Mouse (Mus musculus) ovary, postnatal 10 days (tissue): ENCODE results near the gene Arhgef10l.

Experiments
- DNase-seq: peaks from one replicate; pipeline ENCODE4 v3.0.0; 2022; ENCODE audit warnings: low spot score

The Arhgef10l gene

GRCm38 (mm10) chr4:140694551-140695060, 28.8 kb upstream of the Arhgef10l start:
- no peak for DNase-seq

- DNase-seq: no peak
Observed at GRCm38 (mm10) chr4:140693513-140693912, 27.7 kb upstream of the Arhgef10l start.

- DNase-seq: no peak
Observed at GRCm38 (mm10) chr4:140691481-140691880, 25.7 kb upstream of the Arhgef10l start.

GRCm38 (mm10) chr4:140689873-140690655, 24.3 kb upstream of the Arhgef10l start:
- no peak for DNase-seq

- DNase-seq: no peak
Observed at GRCm38 (mm10) chr4:140688826-140689425, 23.1 kb upstream of the Arhgef10l start.

GRCm38 (mm10) chr4:140688044-140688825, 22.4 kb upstream of the Arhgef10l start:
- no peak for DNase-seq

GRCm38 (mm10) chr4:140684881-140685303, 19.1 kb upstream of the Arhgef10l start:
- DNase-seq: no peak

GRCm38 (mm10) chr4:140684141-140684871, 18.5 kb upstream of the Arhgef10l start:
- no peak for DNase-seq

GRCm38 (mm10) chr4:140683608-140684007, 17.8 kb upstream of the Arhgef10l start:
- DNase-seq: no peak

- no peak for DNase-seq
Observed at GRCm38 (mm10) chr4:140680731-140681397, 15.1 kb upstream of the Arhgef10l start.

- DNase-seq: no peak
Observed at GRCm38 (mm10) chr4:140679723-140680380, 14.0 kb upstream of the Arhgef10l start.

GRCm38 (mm10) chr4:140679038-140679437, 13.2 kb upstream of the Arhgef10l start:
- no peak for DNase-seq

- peak; percentile 76 for DNase-seq
Observed at GRCm38 (mm10) chr4:140674345-140674926, 8.6 kb upstream of the Arhgef10l start.

GRCm38 (mm10) chr4:140673527-140674264, 7.9 kb upstream of the Arhgef10l start:
- DNase-seq: no peak

GRCm38 (mm10) chr4:140667802-140668201, 2.0 kb upstream of the Arhgef10l start:
- DNase-seq: no peak

GRCm38 (mm10) chr4:140665053-140665452, 759 bp downstream of the Arhgef10l start:
- DNase-seq: no peak

GRCm38 (mm10) chr4:140662882-140663585, 2.8 kb downstream of the Arhgef10l start:
- no peak for DNase-seq

GRCm38 (mm10) chr4:140662453-140662852, 3.4 kb downstream of the Arhgef10l start:
- DNase-seq: no peak
